Mouse (Mus musculus) right cerebral cortex, postnatal 25 days (tissue): ENCODE results near the gene Plekhm3.
A peak's percentile ranks its signal among the peaks of the same experiment; 100 is the strongest.

Experiments used
- DNase-seq: peaks from one replicate; pipeline ENCODE4 v3.0.0; 2022

Gene Plekhm3

GRCm38 (mm10) chr1:64757766-64758165 lies 198.9 kb downstream of the Plekhm3 start:
- no peak for DNase-seq

DNA sequence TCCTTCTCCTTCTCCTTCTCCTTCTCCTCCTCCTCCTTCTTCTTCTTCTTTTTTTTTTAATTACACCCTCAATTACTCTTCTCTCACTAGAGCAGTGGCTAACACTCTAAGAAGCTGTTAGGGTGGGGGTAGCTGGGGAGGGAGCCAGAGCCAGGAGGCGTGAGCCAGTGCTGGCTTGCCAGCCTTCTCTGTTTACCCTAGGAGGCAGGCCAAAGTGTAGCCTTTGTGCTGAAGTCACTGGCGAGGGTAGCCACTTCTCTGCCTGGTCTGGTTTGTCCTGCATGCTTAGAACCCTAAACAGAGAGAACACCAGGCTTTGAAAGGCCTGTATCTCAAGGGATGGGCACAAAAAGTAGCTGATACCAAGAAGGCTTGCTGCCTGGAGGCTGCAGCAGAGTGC lies 199.4 kb downstream of the Plekhm3 start:
- DNase-seq: no peak

DNA sequence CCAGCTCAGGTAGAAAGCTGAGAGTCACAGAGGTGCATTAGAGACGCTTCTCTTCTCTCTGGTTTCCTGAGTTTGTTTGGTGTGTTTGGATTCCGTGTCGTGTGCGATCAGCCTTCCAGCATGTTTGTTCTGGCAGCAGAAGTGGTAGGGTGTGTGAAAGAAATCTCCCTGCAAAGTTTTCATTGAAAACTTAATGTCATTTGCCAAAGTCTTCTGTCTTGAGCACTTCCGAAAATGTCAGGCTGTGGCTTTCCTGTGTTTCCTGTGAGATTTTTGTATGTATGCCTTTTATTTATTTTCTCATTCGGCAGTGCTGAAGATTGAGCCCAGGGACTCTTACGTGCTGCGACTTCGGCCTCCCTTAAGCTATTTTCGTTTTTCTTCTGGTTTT lies 200.0 kb downstream of the Plekhm3 start:
- no peak for DNase-seq

GRCm38 (mm10) chr1:64755971-64756639 lies 200.5 kb downstream of the Plekhm3 start:
- DNase-seq: no peak

GRCm38 (mm10) chr1:64754658-64755057 lies 202.0 kb downstream of the Plekhm3 start:
- DNase-seq: no peak

DNA sequence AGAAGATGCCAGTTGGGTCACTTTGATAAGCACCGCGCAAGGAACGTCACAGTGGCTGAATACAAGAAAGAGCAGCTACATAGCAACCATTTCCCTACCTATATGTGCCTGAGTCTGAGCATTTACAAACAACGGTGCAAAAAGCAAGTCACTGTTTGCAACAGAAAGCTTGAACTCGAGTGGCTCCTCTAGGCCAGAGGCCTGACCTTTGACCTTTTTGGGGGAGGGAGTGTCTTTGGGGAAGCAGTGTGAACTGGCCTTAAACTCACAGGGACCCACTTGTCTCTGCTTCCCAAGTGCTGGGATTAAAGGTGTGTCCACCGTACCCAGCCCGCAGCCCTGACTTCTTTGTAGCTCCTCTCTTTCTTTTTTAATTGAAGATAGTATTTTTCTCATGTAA lies 203.0 kb downstream of the Plekhm3 start:
- DNase-seq: no peak

GRCm38 (mm10) chr1:64753109-64753508 lies 203.5 kb downstream of the Plekhm3 start:
- no peak for DNase-seq

GRCm38 (mm10) chr1:64744616-64745015 lies 212.0 kb downstream of the Plekhm3 start:
- no peak for DNase-seq

DNA sequence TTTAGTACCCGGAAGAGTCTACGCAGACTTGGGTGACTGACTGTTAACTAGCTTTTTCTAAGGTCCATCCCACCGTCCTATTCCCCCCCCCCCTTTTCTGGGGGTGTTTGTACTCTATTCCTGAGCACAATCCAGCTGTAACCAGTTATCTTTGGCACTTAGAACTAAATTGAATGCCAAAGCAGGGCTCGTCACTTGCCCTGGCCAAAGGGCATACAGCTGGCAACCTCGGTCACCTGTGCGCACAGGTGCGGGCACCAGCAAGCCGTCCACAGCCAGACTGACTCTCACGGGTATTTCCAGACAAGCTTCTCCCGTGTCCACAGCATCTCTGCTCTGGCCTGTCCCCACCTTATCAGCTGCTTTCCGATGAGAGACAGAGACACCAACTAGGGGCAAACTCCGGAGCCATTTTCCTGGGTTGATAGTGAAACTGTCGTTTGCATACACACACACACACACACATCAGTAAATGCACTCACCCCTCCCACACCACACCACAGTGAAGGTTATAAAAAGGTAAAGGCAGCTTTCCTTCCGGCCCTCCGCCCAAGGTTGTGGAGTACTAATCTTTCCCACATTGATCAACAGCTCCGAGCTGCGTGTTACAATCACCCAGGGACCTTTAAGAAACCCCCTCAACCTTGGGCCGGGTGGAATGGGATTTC lies 213.7 kb downstream of the Plekhm3 start:
- DNase-seq: no peak

GRCm38 (mm10) chr1:64738661-64739082 lies 218.0 kb downstream of the Plekhm3 start:
- no peak for DNase-seq

- DNase-seq: no peak
Measured at GRCm38 (mm10) chr1:64738180-64738555, 218.5 kb downstream of the Plekhm3 start.

DNA sequence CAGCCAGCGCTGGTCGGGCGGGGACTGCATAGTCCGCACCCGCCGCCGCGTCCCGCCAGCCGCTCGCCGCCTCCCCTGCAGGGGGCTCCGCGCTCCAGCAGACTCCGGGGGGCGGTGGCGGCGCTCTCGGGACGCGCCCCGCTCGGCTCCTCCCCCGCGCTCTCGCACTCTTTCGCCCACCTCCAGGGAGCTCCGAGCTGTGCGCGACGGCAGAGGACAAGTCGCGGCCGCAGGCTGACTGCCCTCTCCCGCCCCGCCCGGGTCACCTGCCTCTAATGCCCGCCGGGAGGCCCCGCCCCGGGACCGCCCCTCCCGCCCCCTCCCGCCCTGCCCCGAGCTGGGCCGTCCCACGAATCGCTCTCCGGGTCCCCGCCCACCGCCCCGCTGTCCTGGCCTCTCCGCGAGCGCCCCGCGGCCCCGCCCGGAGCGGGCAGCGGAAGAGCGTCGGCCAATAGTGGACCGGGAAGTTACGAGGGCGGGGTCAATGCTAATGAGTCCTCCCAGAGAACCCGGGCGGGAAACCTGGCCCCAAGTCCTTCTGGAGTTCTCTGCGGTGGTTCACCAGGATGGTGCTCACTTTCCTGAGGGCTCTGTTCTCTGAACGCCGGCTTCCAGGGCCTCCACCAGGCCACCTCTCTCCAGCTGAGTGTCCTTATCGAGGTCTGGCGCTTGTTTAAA lies 219.0 kb downstream of the Plekhm3 start, which contains the start of gene Fzd5:
Gene Fzd5, minus strand, starts transcription at position 250 of the 678 bp plus-strand sequence.
- DNase-seq: peak; percentile 72

DNA sequence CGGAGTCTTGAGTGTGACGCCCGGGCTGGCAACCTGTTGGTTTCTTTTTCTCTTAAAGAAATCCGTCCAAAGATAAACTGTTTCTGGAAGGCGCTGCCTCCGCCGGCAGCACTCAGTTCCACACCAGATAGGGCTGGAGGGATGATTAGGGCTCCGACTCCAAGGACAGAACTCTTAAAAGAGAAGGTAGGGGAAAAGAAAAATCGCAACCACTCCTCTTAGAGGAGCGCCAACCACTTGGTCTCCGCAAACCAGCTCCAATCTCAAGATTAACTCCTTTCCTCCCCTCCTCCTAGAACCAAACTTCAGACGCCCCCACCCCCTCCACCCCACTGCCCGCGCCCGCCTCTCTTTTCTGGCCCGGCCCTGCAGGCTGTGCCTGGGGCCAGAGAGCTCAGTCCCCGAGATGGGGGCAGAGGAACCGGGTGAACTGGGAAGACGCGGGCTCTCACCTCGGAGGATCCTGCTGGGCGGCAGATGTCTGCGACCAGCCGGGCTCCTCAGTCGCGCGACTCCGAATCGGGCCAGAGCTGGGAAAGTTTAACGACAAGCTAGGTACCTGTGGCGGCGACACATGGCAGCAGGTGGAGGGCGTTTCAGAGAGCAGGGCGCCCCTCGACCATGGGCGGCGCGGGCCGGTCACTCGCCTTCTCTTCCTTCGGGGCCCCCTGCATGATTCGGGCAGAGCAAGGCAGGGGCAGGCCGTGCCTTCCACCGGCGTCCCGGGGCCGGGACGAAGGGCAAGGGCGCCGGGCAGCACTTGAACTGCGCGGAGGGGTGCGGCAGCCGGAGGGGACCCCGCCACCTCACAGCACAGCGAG lies 219.7 kb downstream of the Plekhm3 start:
- peak; percentile 11 for DNase-seq
